Mouse (Mus musculus) ES-E14 (cell line): ENCODE results near the gene Cldn34b4. TPM values are rescaled to one million over a fixed set of nuclear protein-coding genes. Genes with fewer than 3 reads are reported as not detected.

ENCODE experiments used
- DNase-seq: peaks from one replicate; pipeline ENCODE4 v3.0.0-alpha.2; 2013; ENCODE audit warnings: low read depth, low spot score
- H3K27ac ChIP-seq: 2 replicates; pipeline ENCODE4 v1.5.1; 2012; ENCODE audit warnings: low read depth, mild to moderate bottlenecking, low read length, moderate library complexity, mixed read lengths; ENCODE audit not compliant: poor library complexity, insufficient read depth, severe bottlenecking
- H3K36me3 ChIP-seq: 2 replicates; pipeline ENCODE4 v1.6.1; 2012; ENCODE audit warnings: mild to moderate bottlenecking, low read length, moderate library complexity, mixed read lengths; ENCODE audit not compliant: control insufficient read depth, poor library complexity, insufficient read depth, severe bottlenecking
- H3K4me1 ChIP-seq, 2 experiments: fragments of 150-350 bp in 1 of 2; sonication (generic) in 1 of 2; 2 replicates each; pipeline ENCODE4 v1.6.1; 2012; ENCODE audit warnings: low read length in 2 of 2, mild to moderate bottlenecking in 1 of 2, mixed read lengths in 1 of 2; ENCODE audit not compliant: control insufficient read depth in 2 of 2, insufficient read depth in 2 of 2, poor library complexity in 1 of 2
- H3K4me3 ChIP-seq, 2 experiments: fragments of 150-350 bp in 1 of 2; sonication (generic) in 1 of 2; 2 replicates each; pipeline ENCODE4 v1.5.1; 2012; ENCODE audit warnings: low read length in 2 of 2, low read depth in 1 of 2, mild to moderate bottlenecking in 1 of 2, mixed read lengths in 1 of 2; ENCODE audit not compliant: insufficient read depth in 1 of 2, poor library complexity in 1 of 2, severe bottlenecking in 1 of 2
- H3K9ac ChIP-seq: 2 replicates; pipeline ENCODE4 v1.6.1; 2012; ENCODE audit warnings: low read depth, mild to moderate bottlenecking, low read length, mixed read lengths; ENCODE audit not compliant: poor library complexity, insufficient read depth, severe bottlenecking
- H3K9me3 ChIP-seq: fragments of 150-350 bp; sonication (generic); 2 replicates; pipeline ENCODE4 v1.6.1; 2012; ENCODE audit warnings: low read depth, mild to moderate bottlenecking, low read length; ENCODE audit not compliant: control insufficient read depth, insufficient read depth
- CHD2 ChIP-seq: IDR thresholded peaks from 2 replicates; pipeline ENCODE4 v1.6.1; 2014; ENCODE audit warnings: mild to moderate bottlenecking, low read depth, low read length, inconsistent platforms
- HCFC1 ChIP-seq: IDR thresholded peaks from 2 replicates; pipeline ENCODE4 v1.6.1; 2012; ENCODE audit warnings: low read length, inconsistent platforms, borderline replicate concordance; ENCODE audit not compliant: insufficient read depth
- MAFK ChIP-seq: IDR thresholded peaks from 2 replicates; pipeline ENCODE4 v1.6.1; 2014; ENCODE audit warnings: mild to moderate bottlenecking, low read depth, low read length, inconsistent platforms; ENCODE audit not compliant: insufficient read depth
- ZC3H11A ChIP-seq: IDR thresholded peaks from 2 replicates; pipeline ENCODE4 v1.6.1; 2012; ENCODE audit warnings: low read depth, mild to moderate bottlenecking, inconsistent platforms, low read length, borderline replicate concordance
- ZNF384 ChIP-seq: IDR thresholded peaks from 2 replicates; pipeline ENCODE4 v1.6.1; 2012; ENCODE audit warnings: low read depth, low read length, inconsistent platforms
- in situ Hi-C, 2 experiments: fragments of 600-800 bp; cut with MboI; formaldehyde crosslinking; loops; one replicate each; pipeline ENCODE4 v1.15.1; 2025; ENCODE audit warnings: low sequenced_read_pairs in 2 of 2, inconsistent platforms in 1 of 2; ENCODE audit not compliant: unreplicated experiment in 2 of 2
- total RNA-seq: library from RNA; depleted of rRNA; stranded (reverse); fragments of 300-350 nt; gene quantifications from 2 replicates; pipeline ENCODE4 v1.2.3, GENCODE M21; 2012; rRNA removed

The Cldn34b4 gene
- not detected in 2 replicates for total RNA-seq

GRCm38 (mm10) chrX:76393050-76393449 is at the start of gene Cldn34b4:
Gene Cldn34b4 (plus strand): TSS chrX:76393350.
- no peak for DNase-seq
- no peak within 1 kb of the TSS for H3K4me3 ChIP-seq
- TF ChIP-seq ZNF384 (no peak), CHD2 (no peak), ZC3H11A (no peak), HCFC1 (no peak), MAFK (no peak)
- in situ Hi-C loops = no loop called here
- no peaks in the 10 kb centered on the region for H3K9me3 ChIP-seq
- H3K36me3 ChIP-seq = no peaks in the 10 kb centered on the region
- H3K27ac ChIP-seq = no peak within 1 kb of the TSS
- H3K4me1 ChIP-seq = no peaks in the 10 kb centered on the region
- H3K9ac ChIP-seq = no peak within 1 kb of the TSS

Other genes starting within 250 kb of the Cldn34b4 start
- not detected in 2 replicates for gene Cldn34b3, start 129.0 kb upstream of the Cldn34b4 start, total RNA-seq
- gene Cldn34d, start 209.6 kb downstream of the Cldn34b4 start, total RNA-seq = not detected in 2 replicates